Mouse (Mus musculus): ENCODE measurements around the gene Mtmr10.

Gene Mtmr10

DNA sequence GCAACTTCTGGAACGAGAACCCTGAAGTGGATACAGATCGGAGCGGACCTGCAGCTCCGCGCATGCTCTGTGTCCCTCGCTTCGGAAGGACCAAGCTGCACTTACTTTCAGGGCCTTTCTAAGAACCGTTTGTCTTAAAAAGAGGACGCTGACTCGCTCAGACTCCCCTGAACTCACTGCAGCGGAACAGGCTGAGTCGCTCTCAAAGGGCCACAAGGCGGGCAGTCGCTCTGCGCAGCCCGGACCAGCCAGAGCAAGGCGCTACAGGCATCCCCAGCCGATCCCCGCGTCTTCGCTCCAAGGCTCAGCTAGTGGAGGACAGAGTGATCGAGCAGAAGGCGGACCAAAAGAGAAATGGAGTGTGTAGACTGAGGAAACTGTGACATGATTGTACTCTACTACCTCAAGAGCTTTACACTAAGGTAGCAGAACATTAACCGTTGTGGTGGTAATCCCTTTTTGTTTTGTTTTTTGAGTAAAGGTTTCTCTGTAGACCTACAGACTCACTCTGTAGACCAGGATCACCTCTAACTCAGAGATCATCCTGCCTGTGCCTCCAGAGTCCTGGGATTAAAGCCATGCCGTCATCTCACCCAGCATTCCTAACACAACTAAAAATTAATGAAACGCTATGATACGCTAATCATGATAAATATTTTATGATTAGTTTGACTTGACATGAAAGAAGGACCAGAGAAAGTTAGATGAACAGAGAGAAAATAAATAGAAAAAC lies 86.5 kb downstream of the Mtmr10 start, which contains the start of gene Fan1:
Gene Fan1 (minus strand): TSS at position 266 of the 733 bp plus-strand sequence.
- DNase-seq: peak; percentile 90
